In genomic region chr7:87583868-87584267, GRCm38 (mm10) we compare ENCODE assay signal across 10 mouse cellular contexts. TPM values are rescaled to one million over a fixed set of nuclear protein-coding genes. Genes with fewer than 3 reads are reported as not detected.
DNase-seq lines count a peak whose midpoint lies in the region; ATAC-seq lines count a peak whose summit lies in the region.
"Had no signal": no experiment of that assay in that cellular context is flagged by ENCODE, and none has a peak within 500 bp of the region (broad histone marks: within the 10 kb centered on the region; RNA-seq: fewer than 3 reads in every experiment).

TSS of gene Grm5 (plus strand) at chr7:87584168.

- WGBS in lung, embryonic 16.5 days = 21% methylated on average over 2 of the region's 2 CpGs
- WGBS in forebrain, embryonic 16.5 days = 7% methylated on average over 2 of the region's 2 CpGs
- 15% methylated on average over 2 of the region's 2 CpGs for WGBS in neural tube, embryonic 14.5 days

- intact Hi-C loops in left cerebral cortex, postnatal 10 days (cut with DNase I) = loop anchor here (10.0 kb wide), 2 partner anchors 461 to 1461 kb away; no protein-coding TSS in a partner anchor

- no peaks in the 10 kb centered on the region for H3K36me3 ChIP-seq in lung, embryonic 16.5 days (ENCODE audit: control insufficient read depth, insufficient read depth, low read length)
- H3K36me3 ChIP-seq in forebrain, embryonic 16.5 days (ENCODE audit: control insufficient read depth, insufficient read depth) = no peaks in the 10 kb centered on the region
- H3K36me3 ChIP-seq in neural tube, embryonic 14.5 days (ENCODE audit: control insufficient read depth, insufficient read depth, low read length) = no peaks in the 10 kb centered on the region

- H3K27ac ChIP-seq in lung, embryonic 16.5 days (ENCODE audit: low read length) = no peak within 1 kb of the TSS
- H3K27ac ChIP-seq in forebrain, embryonic 16.5 days (ENCODE audit: low read length) = peak within 1 kb of the TSS; percentile 76
- peak within 1 kb of the TSS; percentile 75 for H3K27ac ChIP-seq in neural tube, embryonic 14.5 days (ENCODE audit: low read depth, low read length)

- peaks cover 7% of the 10 kb centered on the region for H3K27me3 ChIP-seq in lung, embryonic 16.5 days (ENCODE audit: control insufficient read depth, insufficient read depth, low read depth, low read length)
- no peaks in the 10 kb centered on the region for H3K27me3 ChIP-seq in forebrain, embryonic 16.5 days (replicated peaks; ENCODE audit: control insufficient read depth, insufficient read depth, low read length)
- no peaks in the 10 kb centered on the region for H3K27me3 ChIP-seq in neural tube, embryonic 14.5 days (ENCODE audit: control insufficient read depth, insufficient read depth, low read length)

- H3K9me3 ChIP-seq in lung, embryonic 16.5 days (ENCODE audit: control insufficient read depth, low read length) = no peaks in the 10 kb centered on the region
- H3K9me3 ChIP-seq in forebrain, embryonic 16.5 days (ENCODE audit: control insufficient read depth, low read length) = no peaks in the 10 kb centered on the region
- H3K9me3 ChIP-seq in neural tube, embryonic 14.5 days (ENCODE audit: control insufficient read depth, low read length) = no peaks in the 10 kb centered on the region

- no peak within 1 kb of the TSS for H3K9ac ChIP-seq in lung, embryonic 16.5 days (ENCODE audit: low read length)
- peak within 1 kb of the TSS; percentile 77 for H3K9ac ChIP-seq in forebrain, embryonic 16.5 days (replicated peaks; ENCODE audit: low read depth, low read length)
- peak within 1 kb of the TSS; percentile 60 for H3K9ac ChIP-seq in neural tube, embryonic 14.5 days (replicated peaks; ENCODE audit: low read depth, low read length)

- no peak for DNase-seq in lung, postnatal 10 days
- DNase-seq in left cerebral cortex, postnatal 10 days (ENCODE audit: extremely low spot score in 1 of 2, low spot score in 2 of 2) = no peak
- DNase-seq in gastrocnemius, postnatal 25 days = no peak
- DNase-seq in frontal cortex, postnatal 14 days (ENCODE audit: low spot score in 2 of 2) = no peak
- DNase-seq: gastrocnemius, postnatal 36 days; lung, postnatal 4 days; spleen, adult 18-20 months had no signal

- H3K4me3 ChIP-seq in lung, embryonic 16.5 days (ENCODE audit: low read length) = peak within 1 kb of the TSS; percentile 20
- peak within 1 kb of the TSS; percentile 62 for H3K4me3 ChIP-seq in forebrain, embryonic 16.5 days (replicated peaks; ENCODE audit: low read length)
- H3K4me3 ChIP-seq in neural tube, embryonic 14.5 days (ENCODE audit: low read depth, low read length) = peak within 1 kb of the TSS; percentile 46

- peak within 1 kb of the TSS; percentile 36; the same call in 1 of the 2 replicates for H3K4me2 ChIP-seq in lung, embryonic 16.5 days (ENCODE audit: low read depth, low read length)
- H3K4me2 ChIP-seq in forebrain, embryonic 16.5 days (ENCODE audit: low read length) = peak within 1 kb of the TSS; percentile 88
- peak within 1 kb of the TSS; percentile 63 for H3K4me2 ChIP-seq in neural tube, embryonic 14.5 days (ENCODE audit: low read depth, low read length)

- no peak for ATAC-seq in lung, embryonic 16.5 days (ENCODE audit: low read depth)
- no peak for ATAC-seq in forebrain, embryonic 16.5 days
- peak; percentile 12; the same call in 1 of the 2 replicates for ATAC-seq in neural tube, embryonic 14.5 days (ENCODE audit: low read depth)

- H3K4me1 ChIP-seq in lung, embryonic 16.5 days (replicated peaks; ENCODE audit: control insufficient read depth, insufficient read depth, low read length) = no peaks in the 10 kb centered on the region
- 0 out of 2 replicates have a peak, but pooled peaks cover 4% of the 10 kb centered on the region for H3K4me1 ChIP-seq in forebrain, embryonic 16.5 days (replicated peaks; ENCODE audit: control insufficient read depth, insufficient read depth, low read length)
- H3K4me1 ChIP-seq in neural tube, embryonic 14.5 days (ENCODE audit: control insufficient read depth, insufficient read depth, low read length) = no peaks in the 10 kb centered on the region

RNA-seq across cellular contexts. Expression of gene Grm5, which starts in this region (rescaled TPM):
- polyA plus RNA-seq in lung, embryonic 16.5 days (2015; fragmentation: Nextera tagmentation; extraction: Ambion mirVana) = 0.13 and 0.29 TPM in 2 replicates
- 35.1 and 45.6 TPM in 2 replicates for polyA plus RNA-seq in forebrain, embryonic 16.5 days (2015; fragmentation: Nextera tagmentation; extraction: Ambion mirVana)
- 100 to 1,000 TPM; 213 to 219 TPM for total RNA-seq in left cerebral cortex, postnatal 10 days (2021)
- polyA plus RNA-seq in neural tube, embryonic 14.5 days (2014; fragmentation: Nextera tagmentation; extraction: Ambion mirVana) = 84.4 and 134 TPM in 2 replicates
- not detected for total RNA-seq in gastrocnemius, postnatal 25 days (2021)
- total RNA-seq: gastrocnemius, postnatal 36 days had no signal

Comparison
In these comparisons a context has a peak if more than half of its experiments do, and no peak if none do; other contexts are left out.
1. RNA of gene Grm5 (total RNA-seq): 213 to 219 TPM in left cerebral cortex, postnatal 10 days; not detected in gastrocnemius, postnatal 25 days; every median in the first group is over 100 times any median in the second.
2. RNA of gene Grm5 (polyA plus RNA-seq): 84.4 to 134 TPM in neural tube, embryonic 14.5 days and 35.1 to 45.6 TPM in forebrain, embryonic 16.5 days; 0.13 to 0.29 TPM in lung, embryonic 16.5 days; every median in the first group is over 10 times any median in the second.
3. H3K4me2 ChIP-seq: peak in every context shown above with its lines; median percentile 88 in forebrain, embryonic 16.5 days; 63 in neural tube, embryonic 14.5 days; 36 in lung, embryonic 16.5 days.
4. Peak in every context shown above with its lines, with median percentiles within 50 percentile points of each other: H3K4me3 ChIP-seq.